ENCODE assay signal across 8 mouse cellular contexts in the genomic region with DNA sequence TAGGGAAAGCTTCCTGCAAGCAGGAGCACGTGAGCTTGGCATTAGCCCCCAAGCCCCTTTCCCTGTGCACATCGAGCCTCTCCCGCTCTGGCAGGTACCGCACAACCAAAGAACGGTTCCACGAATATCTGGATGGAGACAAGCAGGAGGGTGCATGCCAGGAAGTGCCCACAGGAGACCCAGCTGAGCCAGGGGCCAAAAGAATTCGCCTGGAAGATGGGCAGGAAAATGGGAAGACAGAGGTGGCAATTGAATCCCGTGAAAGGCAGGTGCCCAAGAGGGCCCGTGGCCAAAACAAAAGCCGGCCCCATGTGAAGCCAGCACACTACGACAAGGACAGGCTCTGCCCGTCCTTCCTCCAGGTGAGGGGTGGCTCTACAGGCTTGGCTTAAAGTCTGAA. TPM values are rescaled to one million over a fixed set of nuclear protein-coding genes. Genes with fewer than 3 reads are reported as not detected.
A peak's percentile ranks its signal among the peaks of the same experiment; 100 is the strongest.
DNase-seq lines count a peak whose midpoint lies in the region; ATAC-seq lines count a peak whose summit lies in the region.

No protein-coding gene starts in this region.

- WGBS in kidney, embryonic 16.5 days: 53% methylated on average over 12 of the region's 12 CpGs
- WGBS in hindbrain, embryonic 12.5 days: 60% methylated on average over 12 of the region's 12 CpGs
- WGBS in midbrain, embryonic 14.5 days: 58% methylated on average over 12 of the region's 12 CpGs

- H3K27me3 ChIP-seq in kidney, embryonic 16.5 days (ENCODE audit: insufficient read depth, low read length): no peaks in the 10 kb centered on the region
- peaks cover 9% of the 10 kb centered on the region for H3K27me3 ChIP-seq in hindbrain, embryonic 12.5 days
- H3K27me3 ChIP-seq in midbrain, embryonic 14.5 days (ENCODE audit: control insufficient read depth, insufficient read depth, low read length): no peaks in the 10 kb centered on the region

- no peaks in the 10 kb centered on the region for H3K9me3 ChIP-seq in kidney, embryonic 16.5 days (ENCODE audit: low read length)
- H3K9me3 ChIP-seq in hindbrain, embryonic 12.5 days (replicated peaks): no peaks in the 10 kb centered on the region
- H3K9me3 ChIP-seq in midbrain, embryonic 14.5 days (ENCODE audit: control insufficient read depth, low read length): no peaks in the 10 kb centered on the region

- DNase-seq in kidney, postnatal 14 days: no peak
- no peak for DNase-seq in midbrain, embryonic 14.5 days
- DNase-seq in right cerebral cortex, adult 2 months (ENCODE audit: low spot score in 2 of 2): no peak
- DNase-seq in gastrocnemius, adult 8-10 months (ENCODE audit: low spot score in 2 of 2): no peak
- DNase-seq in retina, postnatal 1 day: no peak

- no peak overlapping the region for H3K27ac ChIP-seq in kidney, embryonic 16.5 days (ENCODE audit: low read length)
- H3K27ac ChIP-seq in brown adipose tissue, adult 24 weeks (replicated peaks; ENCODE audit: low read depth, low read length): 0 out of 2 replicates have a peak overlapping the region, but pooled peaks have one; percentile 2
- H3K27ac ChIP-seq in hindbrain, embryonic 12.5 days: peak overlapping the region; percentile 95; the same call in 1 of the 2 replicates
- peak overlapping the region; percentile 95; the same call in 1 of the 2 replicates for H3K27ac ChIP-seq in midbrain, embryonic 14.5 days (replicated peaks; ENCODE audit: low read depth, low read length)

- H3K36me3 ChIP-seq in kidney, embryonic 16.5 days (ENCODE audit: insufficient read depth, low read length): peaks cover 34% of the 10 kb centered on the region
- H3K36me3 ChIP-seq in hindbrain, embryonic 12.5 days: peaks cover 34% of the 10 kb centered on the region
- peaks cover 40% of the 10 kb centered on the region for H3K36me3 ChIP-seq in midbrain, embryonic 14.5 days (ENCODE audit: control insufficient read depth, insufficient read depth, low read length)

- 0 out of 2 replicates have a peak, but pooled peaks have one; percentile 5 for ATAC-seq in kidney, embryonic 16.5 days (ENCODE audit: low FRiP score, low TSS enrichment)
- ATAC-seq in hindbrain, embryonic 12.5 days (ENCODE audit: low FRiP score): peak; percentile 6
- peak; percentile 1; the same call in 1 of the 2 replicates for ATAC-seq in midbrain, embryonic 14.5 days (ENCODE audit: low FRiP score, low TSS enrichment)

- peak overlapping the region; percentile 72 for H3K4me3 ChIP-seq in kidney, embryonic 16.5 days (ENCODE audit: low read length)
- H3K4me3 ChIP-seq in brown adipose tissue, adult 24 weeks (ENCODE audit: insufficient read depth, low read depth, low read length): peak overlapping the region; percentile 96
- H3K4me3 ChIP-seq in hindbrain, embryonic 12.5 days: peak overlapping the region; percentile 70
- peak overlapping the region; percentile 72 for H3K4me3 ChIP-seq in midbrain, embryonic 14.5 days (replicated peaks; ENCODE audit: low read depth, low read length)

- peak overlapping the region; percentile 80 for H3K9ac ChIP-seq in kidney, embryonic 16.5 days (replicated peaks; ENCODE audit: low read length)
- H3K9ac ChIP-seq in hindbrain, embryonic 12.5 days: peak overlapping the region; percentile 79
- H3K9ac ChIP-seq in midbrain, embryonic 14.5 days (replicated peaks; ENCODE audit: low read length): peak overlapping the region; percentile 73; the same call in 1 of the 2 replicates

- peaks cover 26% of the 10 kb centered on the region for H3K4me1 ChIP-seq in kidney, embryonic 16.5 days (ENCODE audit: insufficient read depth, low read length)
- peaks cover 12% of the 10 kb centered on the region for H3K4me1 ChIP-seq in brown adipose tissue, adult 24 weeks (ENCODE audit: control insufficient read depth, insufficient read depth, insufficient read length, low read length)
- H3K4me1 ChIP-seq in hindbrain, embryonic 12.5 days: peaks cover 23% of the 10 kb centered on the region
- peaks cover 23% of the 10 kb centered on the region for H3K4me1 ChIP-seq in midbrain, embryonic 14.5 days (ENCODE audit: control insufficient read depth, insufficient read depth, low read length)

- peak overlapping the region; percentile 75 for H3K4me2 ChIP-seq in kidney, embryonic 16.5 days (replicated peaks; ENCODE audit: low read depth, low read length)
- peak overlapping the region; percentile 76 for H3K4me2 ChIP-seq in hindbrain, embryonic 12.5 days (replicated peaks)
- peak overlapping the region; percentile 62 for H3K4me2 ChIP-seq in midbrain, embryonic 14.5 days (ENCODE audit: low read length)

RNA-seq across cellular contexts. Expression of gene Dus3l, which starts 0.9 kb away (rescaled TPM):
- polyA plus RNA-seq in kidney, embryonic 16.5 days (2015; fragmentation: Nextera tagmentation; extraction: Ambion mirVana): 55.4 and 59.7 TPM in 2 replicates
- polyA plus RNA-seq in brown adipose tissue, adult 24 weeks (2012; ENCODE audit: insufficient read depth, insufficient read length, missing spikeins): 4.6 and 13.1 TPM in 2 replicates
- 46.8 and 47.6 TPM in 2 replicates for polyA plus RNA-seq in hindbrain, embryonic 12.5 days (2016; fragmentation: Nextera tagmentation; extraction: Ambion mirVana)
- polyA plus RNA-seq in midbrain, embryonic 14.5 days (2014; fragmentation: Nextera tagmentation; extraction: Ambion mirVana): 72.8 and 73.7 TPM in 2 replicates
- 10 to 100 TPM; 12.6 to 17.4 (median 15.4) TPM for total RNA-seq in gastrocnemius, adult 8-10 months (2022)

RNA-seq across cellular contexts. Expression of gene Prr22, which starts 4.6 kb away (rescaled TPM):
- 1.6 and 1.8 TPM in 2 replicates for polyA plus RNA-seq in kidney, embryonic 16.5 days (2015; fragmentation: Nextera tagmentation; extraction: Ambion mirVana)
- not detected in 2 replicates for polyA plus RNA-seq in brown adipose tissue, adult 24 weeks (2012; ENCODE audit: insufficient read depth, insufficient read length, missing spikeins)
- 1.3 and 1.7 TPM in 2 replicates for polyA plus RNA-seq in hindbrain, embryonic 12.5 days (2016; fragmentation: Nextera tagmentation; extraction: Ambion mirVana)
- polyA plus RNA-seq in midbrain, embryonic 14.5 days (2014; fragmentation: Nextera tagmentation; extraction: Ambion mirVana): 0.63 and 0.78 TPM in 2 replicates
- under 1 TPM in 1 of 4 experiments, not detected in 3; 0.12 TPM for total RNA-seq in gastrocnemius, adult 8-10 months (2022)

RNA-seq across cellular contexts. Expression of gene Nrtn, which starts 8.1 kb away (rescaled TPM):
- 5.4 and 5.8 TPM in 2 replicates for polyA plus RNA-seq in kidney, embryonic 16.5 days (2015; fragmentation: Nextera tagmentation; extraction: Ambion mirVana)
- polyA plus RNA-seq in brown adipose tissue, adult 24 weeks (2012; ENCODE audit: insufficient read depth, insufficient read length, missing spikeins): 5.1 and 7.5 TPM in 2 replicates
- 3.9 and 5.1 TPM in 2 replicates for polyA plus RNA-seq in hindbrain, embryonic 12.5 days (2016; fragmentation: Nextera tagmentation; extraction: Ambion mirVana)
- polyA plus RNA-seq in midbrain, embryonic 14.5 days (2014; fragmentation: Nextera tagmentation; extraction: Ambion mirVana): 4.4 and 7.3 TPM in 2 replicates
- 1 to 10 TPM; 1.9 to 5.0 (median 3.5) TPM for total RNA-seq in gastrocnemius, adult 8-10 months (2022)

RNA-seq across cellular contexts. Expression of gene Vmac, which starts 47.6 kb away (rescaled TPM):
- polyA plus RNA-seq in kidney, embryonic 16.5 days (2015; fragmentation: Nextera tagmentation; extraction: Ambion mirVana): 22.4 and 23.2 TPM in 2 replicates
- polyA plus RNA-seq in brown adipose tissue, adult 24 weeks (2012; ENCODE audit: insufficient read depth, insufficient read length, missing spikeins): 9.9 and 13.8 TPM in 2 replicates
- polyA plus RNA-seq in hindbrain, embryonic 12.5 days (2016; fragmentation: Nextera tagmentation; extraction: Ambion mirVana): 15.3 and 18.1 TPM in 2 replicates
- polyA plus RNA-seq in midbrain, embryonic 14.5 days (2014; fragmentation: Nextera tagmentation; extraction: Ambion mirVana): 17.6 and 18.5 TPM in 2 replicates
- total RNA-seq in gastrocnemius, adult 8-10 months (2022): 1 to 10 TPM; 1.8 to 3.1 (median 2.4) TPM

RNA-seq across cellular contexts. Expression of gene Ndufa11, which starts 47.9 kb away (rescaled TPM):
- polyA plus RNA-seq in kidney, embryonic 16.5 days (2015; fragmentation: Nextera tagmentation; extraction: Ambion mirVana): 479 and 501 TPM in 2 replicates
- 597 and 872 TPM in 2 replicates for polyA plus RNA-seq in brown adipose tissue, adult 24 weeks (2012; ENCODE audit: insufficient read depth, insufficient read length, missing spikeins)
- polyA plus RNA-seq in hindbrain, embryonic 12.5 days (2016; fragmentation: Nextera tagmentation; extraction: Ambion mirVana): 323 and 382 TPM in 2 replicates
- polyA plus RNA-seq in midbrain, embryonic 14.5 days (2014; fragmentation: Nextera tagmentation; extraction: Ambion mirVana): 478 and 643 TPM in 2 replicates
- total RNA-seq in gastrocnemius, adult 8-10 months (2022): 100 to 1,000 TPM; 325 to 413 (median 358) TPM
